Mouse (Mus musculus): Measurements from ENCODE around the gene Tnfrsf13c. TPM values are rescaled to one million over a fixed set of nuclear protein-coding genes. Genes with fewer than 3 reads are reported as not detected.

Tnfrsf13c gene
- polyA plus RNA-seq, 1 experiment = 0.93 TPM

DNA sequence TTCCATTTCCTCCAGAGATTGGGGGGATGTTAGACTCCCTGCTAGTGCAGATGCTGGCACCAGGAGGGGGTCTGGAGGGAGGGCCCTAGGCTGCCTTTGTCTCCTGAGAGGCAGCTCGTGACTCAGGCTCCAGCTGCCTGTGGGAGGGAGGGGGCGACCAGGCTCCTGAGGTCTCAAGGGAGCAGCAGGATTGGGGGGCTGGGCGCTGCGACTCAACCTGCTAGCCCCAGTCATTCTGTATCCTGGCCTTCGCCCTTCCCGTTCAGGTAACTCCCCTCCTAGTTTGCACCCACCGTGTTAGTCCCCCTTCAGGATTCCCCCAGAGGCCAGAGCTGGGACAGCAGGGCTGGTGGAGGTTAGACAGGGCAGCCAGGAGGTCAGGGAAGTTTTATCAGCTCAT, 7.1 kb downstream of the Tnfrsf13c start:
- no peak overlapping the region for H3K4me3 ChIP-seq (replicated peaks; ENCODE audit: insufficient read depth, low read depth, low read length)
- WGBS = 72% methylated on average over 7 of the region's 7 CpGs

DNA sequence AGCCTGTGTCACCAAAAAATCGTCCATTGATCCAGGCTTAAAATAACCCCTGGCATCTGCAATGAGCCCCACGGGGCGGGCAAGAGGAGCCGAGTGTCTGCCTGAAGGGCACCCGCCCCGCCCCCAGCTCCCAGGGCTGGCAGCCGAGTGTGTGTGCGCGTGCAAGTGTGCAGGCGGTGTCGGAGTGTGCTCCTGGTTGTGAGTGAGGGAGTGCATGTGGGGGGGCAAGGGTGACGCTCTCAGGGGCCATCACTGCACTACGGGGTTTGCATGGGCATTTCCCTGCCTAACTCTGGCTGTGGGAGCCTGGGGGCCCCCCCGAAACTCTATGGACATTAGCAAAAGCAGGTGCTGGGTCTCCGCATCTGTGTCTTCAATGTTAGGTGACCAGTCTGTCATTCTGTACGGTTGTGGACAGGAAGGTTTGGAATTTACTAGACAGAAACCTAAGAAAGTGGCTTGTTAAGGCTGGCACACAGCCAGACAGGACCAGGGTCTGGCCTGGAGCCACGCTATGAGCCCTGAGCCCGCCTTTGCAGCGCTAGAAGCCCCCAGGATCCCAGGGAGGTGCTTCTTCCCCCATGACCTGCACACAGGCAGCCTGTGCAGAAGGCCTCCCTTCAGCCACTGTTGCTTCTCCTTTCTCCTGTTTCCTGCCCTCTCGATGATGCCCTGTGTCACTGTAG, 7.9 kb downstream of the Tnfrsf13c start:
- H3K4me3 ChIP-seq (replicated peaks; ENCODE audit: insufficient read depth, low read depth, low read length) = no peak overlapping the region
- peak; percentile 35 to 47 for DNase-seq
- H3K4me1 ChIP-seq (ENCODE audit: control insufficient read depth, insufficient read depth, low read length) = peaks cover 26% of the 10 kb centered on the region
- 31% methylated on average over 20 of the region's 20 CpGs for WGBS
- no peak overlapping the region for H3K27ac ChIP-seq (ENCODE audit: insufficient read depth, low read length)
- TF ChIP-seq CTCF (IDR thresholded peaks at IDR 0.05; ENCODE audit: borderline replicate concordance, insufficient read depth, low read depth, low read length) (no peak), POLR2A (IDR thresholded peaks at IDR 0.05; ENCODE audit: borderline replicate concordance, insufficient read depth, low read length) (no peak)
- no peaks in the 10 kb centered on the region for H3K27me3 ChIP-seq (ENCODE audit: control insufficient read depth, insufficient read depth, low read length)

More for the DNA sequence above, 7.1 kb downstream of the Tnfrsf13c start:
- Histone ChIP-seq H3K27me3 (ENCODE audit: control insufficient read depth, insufficient read depth, low read length) (no peaks in the 10 kb centered on the region), H3K4me1 (ENCODE audit: control insufficient read depth, insufficient read depth, low read length) (peaks cover 26% of the 10 kb centered on the region), H3K27ac (ENCODE audit: insufficient read depth, low read length) (no peak overlapping the region)
- no peak for TF ChIP-seq POLR2A (IDR thresholded peaks at IDR 0.05; ENCODE audit: borderline replicate concordance, insufficient read depth, low read length)
- no peak for TF ChIP-seq CTCF (IDR thresholded peaks at IDR 0.05; ENCODE audit: borderline replicate concordance, insufficient read depth, low read depth, low read length)
- no peak for DNase-seq

DNA sequence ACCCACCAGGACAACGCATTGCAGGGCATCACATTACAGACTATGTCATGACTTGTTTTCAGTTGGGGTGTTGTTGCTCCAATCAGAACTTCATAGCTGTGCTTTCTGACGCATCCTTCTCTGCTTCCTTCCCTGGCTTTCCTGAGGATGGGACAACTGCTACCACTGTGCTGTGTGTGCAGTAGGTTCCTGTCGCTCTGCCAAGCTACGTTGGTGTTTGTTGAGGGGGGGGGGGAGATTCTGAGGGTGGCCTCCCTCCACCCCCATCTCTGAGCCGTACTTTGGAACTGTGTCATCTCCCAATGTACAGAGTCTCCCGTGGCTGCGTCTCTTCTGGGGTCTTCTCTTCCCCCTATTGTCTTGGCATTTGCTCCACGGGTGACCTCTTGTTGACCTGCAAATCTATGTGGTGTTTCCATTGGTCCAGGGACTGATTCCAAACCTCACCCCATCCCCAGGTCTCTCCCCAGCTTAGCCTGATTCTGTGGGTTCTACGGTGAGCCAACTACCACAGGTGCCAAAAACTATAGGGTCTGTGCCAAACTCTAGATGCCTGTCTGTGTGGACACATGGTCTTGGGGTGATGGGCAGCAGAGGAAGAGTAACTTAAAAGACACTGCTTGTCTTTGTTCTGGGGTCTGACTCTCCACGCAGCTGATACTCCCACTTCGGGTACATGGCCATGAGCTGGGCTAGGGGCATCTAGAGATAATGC, 8.7 kb downstream of the Tnfrsf13c start:
- WGBS = 15% methylated on average over 11 of the region's 11 CpGs
- no peaks in the 10 kb centered on the region for H3K27me3 ChIP-seq (ENCODE audit: control insufficient read depth, insufficient read depth, low read length)
- TF ChIP-seq CTCF (IDR thresholded peaks at IDR 0.05; ENCODE audit: borderline replicate concordance, insufficient read depth, low read depth, low read length) (no peak), POLR2A (IDR thresholded peaks at IDR 0.05; ENCODE audit: borderline replicate concordance, insufficient read depth, low read length) (no peak)

DNA sequence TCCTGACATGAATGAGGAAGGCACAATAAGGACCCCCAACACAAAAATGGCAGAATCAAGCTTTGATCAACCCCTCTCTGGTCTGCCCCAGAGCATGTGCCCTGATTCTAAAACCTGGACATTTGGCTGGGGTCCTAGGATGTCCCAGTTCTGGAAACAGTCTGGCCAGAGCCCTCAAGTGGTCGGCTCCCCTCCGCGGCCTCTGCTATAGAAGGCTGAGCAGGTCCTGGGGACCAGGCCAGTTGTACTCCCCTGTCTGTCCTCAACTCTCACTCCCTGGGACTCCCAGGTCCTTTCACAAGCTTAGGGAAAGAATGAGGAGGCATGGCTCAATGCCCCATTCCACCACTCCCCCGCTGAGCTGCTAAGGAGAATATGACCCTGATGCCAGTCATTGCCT, 10.9 kb downstream of the Tnfrsf13c start:
- DNase-seq = peak in 1 of 2 experiments; percentile 49
- peak overlapping the region; percentile 61 for H3K4me3 ChIP-seq (replicated peaks; ENCODE audit: insufficient read depth, low read depth, low read length)
- H3K4me1 ChIP-seq (ENCODE audit: control insufficient read depth, insufficient read depth, low read length) = peaks cover 37% of the 10 kb centered on the region
- WGBS = 62% methylated on average over 4 of the region's 4 CpGs
- H3K27ac ChIP-seq (ENCODE audit: insufficient read depth, low read length) = no peak overlapping the region
- no peaks in the 10 kb centered on the region for H3K27me3 ChIP-seq (ENCODE audit: control insufficient read depth, insufficient read depth, low read length)
- TF ChIP-seq POLR2A (IDR thresholded peaks at IDR 0.05; ENCODE audit: borderline replicate concordance, insufficient read depth, low read length) = no peak
- no peak for TF ChIP-seq CTCF (IDR thresholded peaks at IDR 0.05; ENCODE audit: borderline replicate concordance, insufficient read depth, low read depth, low read length)

More for the DNA sequence above, 8.7 kb downstream of the Tnfrsf13c start:
- Histone ChIP-seq H3K4me3 (replicated peaks; ENCODE audit: insufficient read depth, low read depth, low read length) (no peak overlapping the region), H3K4me1 (ENCODE audit: control insufficient read depth, insufficient read depth, low read length) (peaks cover 22% of the 10 kb centered on the region), H3K27ac (ENCODE audit: insufficient read depth, low read length) (no peak overlapping the region)
- peak; percentile 65 to 81 for DNase-seq

DNA sequence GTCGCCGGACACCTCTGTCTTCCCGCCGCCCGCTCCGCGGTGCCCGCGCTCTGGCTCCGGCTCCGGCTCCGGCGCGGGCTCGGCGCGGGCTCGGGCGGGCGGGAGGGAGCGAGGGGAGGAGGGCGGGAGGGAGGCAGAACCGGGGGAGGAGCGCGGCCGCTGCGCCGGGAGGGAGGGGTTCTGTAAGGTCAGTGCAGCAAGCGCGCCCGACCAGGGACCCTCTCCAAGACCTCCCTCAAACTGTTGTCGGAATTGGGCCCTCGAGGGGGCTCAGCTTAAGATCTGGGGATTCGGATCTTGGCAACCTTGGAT, 11.5 kb downstream of the Tnfrsf13c start, which contains the start of gene Shisa8:
TSS of gene Shisa8 (minus strand) at position 64 of the 312 bp plus-strand sequence.
- peak; percentile 73 to 76 for DNase-seq
- Histone ChIP-seq H3K4me1 (ENCODE audit: control insufficient read depth, insufficient read depth, low read length) (peaks cover 42% of the 10 kb centered on the region), H3K27me3 (ENCODE audit: control insufficient read depth, insufficient read depth, low read length) (no peaks in the 10 kb centered on the region), H3K4me3 (replicated peaks; ENCODE audit: insufficient read depth, low read depth, low read length) (peak within 1 kb of the TSS; percentile 92), H3K27ac (ENCODE audit: insufficient read depth, low read length) (peak within 1 kb of the TSS; percentile 89)
- TF ChIP-seq CTCF (IDR thresholded peaks at IDR 0.05; ENCODE audit: borderline replicate concordance, insufficient read depth, low read depth, low read length) = no peak
- TF ChIP-seq POLR2A (IDR thresholded peaks at IDR 0.05; ENCODE audit: borderline replicate concordance, insufficient read depth, low read length) = no peak
- under 1% methylated on average over 25 of the region's 34 CpGs for WGBS

DNA sequence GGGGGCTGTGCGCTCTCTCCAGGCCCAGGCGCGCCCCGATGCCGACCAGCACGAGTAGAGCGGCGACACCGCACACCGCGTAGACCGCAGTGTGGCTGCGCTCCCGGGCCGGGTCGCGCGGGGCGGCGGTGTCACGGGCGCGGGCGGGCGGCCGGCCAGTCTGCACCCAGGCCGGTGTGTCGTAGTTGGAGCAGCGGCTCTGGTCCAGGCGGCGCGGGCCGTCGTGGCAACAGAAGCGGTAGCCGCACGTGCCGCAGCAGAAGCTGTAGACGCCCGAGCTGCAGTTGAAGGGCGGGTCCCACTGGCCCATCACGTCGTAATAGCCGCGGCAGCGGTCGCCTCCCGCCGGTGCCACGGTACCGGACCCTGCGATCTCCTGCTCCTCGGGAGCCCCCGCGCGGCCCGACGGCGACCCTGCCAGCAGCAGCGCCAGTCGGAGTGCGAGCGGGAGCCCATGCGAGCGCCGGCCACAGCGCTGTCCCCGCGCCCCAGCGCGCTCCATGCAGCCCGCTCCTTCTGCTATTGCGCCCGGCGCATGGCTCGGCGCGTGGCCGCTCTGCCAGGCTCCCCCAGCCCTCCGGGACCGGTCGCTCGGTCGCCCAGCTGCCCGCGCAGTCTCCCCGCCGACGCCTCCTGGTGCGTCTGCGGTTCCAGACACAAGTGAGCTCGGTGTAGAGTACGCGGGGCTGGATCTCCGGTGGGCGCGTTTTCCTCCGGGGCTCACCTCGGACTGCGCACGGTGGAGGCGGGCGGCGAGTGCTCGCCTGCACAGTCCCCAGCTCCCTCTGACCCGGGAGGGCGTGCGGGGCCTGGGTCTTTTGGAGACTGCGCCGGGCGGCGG, 12.0 kb downstream of the Tnfrsf13c start:
- WGBS = under 1% methylated on average over 105 of the region's 112 CpGs
- peak; percentile 70 to 77 for DNase-seq
- peaks cover 48% of the 10 kb centered on the region for H3K4me1 ChIP-seq (ENCODE audit: control insufficient read depth, insufficient read depth, low read length)
- no peaks in the 10 kb centered on the region for H3K27me3 ChIP-seq (ENCODE audit: control insufficient read depth, insufficient read depth, low read length)
- H3K27ac ChIP-seq (ENCODE audit: insufficient read depth, low read length) = peak overlapping the region; percentile 89
- peak; percentile 63 for TF ChIP-seq POLR2A (IDR thresholded peaks at IDR 0.05; ENCODE audit: borderline replicate concordance, insufficient read depth, low read length)
- TF ChIP-seq CTCF (IDR thresholded peaks at IDR 0.05; ENCODE audit: borderline replicate concordance, insufficient read depth, low read depth, low read length) = no peak
- peak overlapping the region; percentile 92 for H3K4me3 ChIP-seq (replicated peaks; ENCODE audit: insufficient read depth, low read depth, low read length)

DNA sequence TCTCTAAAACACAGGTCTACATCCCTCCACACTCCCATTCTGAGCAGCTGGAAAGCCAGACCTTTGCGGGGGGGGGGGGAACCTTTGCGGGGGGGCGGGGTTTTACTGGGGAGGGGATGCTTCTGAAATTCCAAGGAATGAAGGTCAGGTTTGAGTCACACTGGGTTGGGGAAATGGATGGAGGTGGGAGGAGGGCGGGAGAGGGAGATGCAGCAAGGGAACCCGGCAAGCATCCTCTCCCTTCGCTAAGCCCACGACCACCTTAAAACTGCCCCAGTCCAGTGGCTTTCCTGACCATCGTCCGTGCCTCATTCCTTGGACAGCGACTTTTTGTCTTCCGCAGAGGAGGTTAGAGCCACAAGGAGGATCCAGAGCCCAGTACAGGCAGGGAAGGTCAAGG, 12.9 kb downstream of the Tnfrsf13c start:
- Histone ChIP-seq H3K4me3 (replicated peaks; ENCODE audit: insufficient read depth, low read depth, low read length) (peak overlapping the region; percentile 92), H3K27me3 (ENCODE audit: control insufficient read depth, insufficient read depth, low read length) (no peaks in the 10 kb centered on the region), H3K27ac (ENCODE audit: insufficient read depth, low read length) (peak overlapping the region; percentile 89), H3K4me1 (ENCODE audit: control insufficient read depth, insufficient read depth, low read length) (peaks cover 51% of the 10 kb centered on the region)
- TF ChIP-seq POLR2A (IDR thresholded peaks at IDR 0.05; ENCODE audit: borderline replicate concordance, insufficient read depth, low read length) = no peak
- TF ChIP-seq CTCF (IDR thresholded peaks at IDR 0.05; ENCODE audit: borderline replicate concordance, insufficient read depth, low read depth, low read length) = no peak
- WGBS = 4% methylated on average over 11 of the region's 11 CpGs
- no peak for DNase-seq
